Comparison of ENCODE assay signal across 10 mouse cellular contexts in the genomic region with DNA sequence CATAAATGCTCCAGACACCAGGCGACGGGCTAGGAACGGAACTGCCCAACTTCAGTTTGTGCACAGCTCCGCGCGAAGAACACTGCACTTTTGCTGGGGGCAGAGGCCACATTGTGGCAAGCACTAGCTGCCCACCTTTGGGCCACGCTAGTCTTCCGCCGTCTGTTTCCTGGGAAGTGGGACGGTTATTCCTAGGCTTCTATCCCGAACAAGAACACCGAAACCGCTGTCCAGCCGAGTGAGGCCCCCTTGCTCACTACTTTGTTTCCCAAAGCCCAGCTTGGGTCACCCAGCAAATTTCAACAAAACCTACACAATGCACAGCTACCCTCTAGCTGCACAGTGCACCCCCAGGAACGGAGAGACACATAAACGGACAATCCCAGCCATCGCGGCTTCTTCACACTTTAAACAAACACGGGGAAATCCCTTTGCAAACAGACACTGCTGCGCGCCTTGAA. TPM values are rescaled to one million over a fixed set of nuclear protein-coding genes. Genes with fewer than 3 reads are reported as not detected.
DNase-seq lines count a peak whose midpoint lies in the region; ATAC-seq and TF ChIP-seq lines count a peak whose summit lies in the region.
"Had no signal": no experiment of that assay in that cellular context is flagged by ENCODE, and none has a peak within 500 bp of the region (broad histone marks: within the 10 kb centered on the region; RNA-seq: fewer than 3 reads in every experiment).

No protein-coding gene starts in this region.

- TF ChIP-seq CTCF in testis, adult 2 months (IDR thresholded peaks at IDR 0.05; ENCODE audit: control insufficient read depth, insufficient read depth, insufficient replicate concordance, low read depth, low read length), result no peak

- H3K9me3 ChIP-seq in heart, embryonic 14.5 days (ENCODE audit: control insufficient read depth, low read length), result no peaks in the 10 kb centered on the region
- H3K9me3 ChIP-seq in intestine, embryonic 16.5 days (ENCODE audit: control insufficient read depth, low read length), result no peaks in the 10 kb centered on the region

- WGBS in heart, embryonic 14.5 days, result 2% methylated on average over 21 of the region's 21 CpGs
- WGBS in intestine, embryonic 16.5 days, result 1% methylated on average over 21 of the region's 21 CpGs

- peak overlapping the region; percentile 17 to 29 for H3K4me3 ChIP-seq in heart, embryonic 14.5 days (ENCODE audit: control insufficient read depth in 1 of 2, insufficient read depth in 1 of 2, low read depth in 1 of 2, low read length in 2 of 2)
- peak overlapping the region; percentile 84 for H3K4me3 ChIP-seq in testis, adult 2 months (ENCODE audit: control insufficient read depth, low read depth, low read length)
- H3K4me3 ChIP-seq in intestine, embryonic 16.5 days (ENCODE audit: low read length), result peak overlapping the region; percentile 10; the same call in 1 of the 2 replicates

- H3K27ac ChIP-seq in heart, embryonic 14.5 days (replicated peaks in 1 of 2; ENCODE audit: control insufficient read depth in 1 of 2, insufficient read depth in 1 of 2, low read depth in 2 of 2, low read length in 2 of 2), result no peak overlapping the region
- H3K27ac ChIP-seq in testis, adult 2 months (ENCODE audit: control insufficient read depth, insufficient read depth, low read depth, low read length), result no peak overlapping the region
- H3K27ac ChIP-seq in intestine, embryonic 16.5 days (ENCODE audit: low read length), result no peak overlapping the region

- no peak for TF ChIP-seq POLR2A in testis, adult 2 months (IDR thresholded peaks at IDR 0.05; ENCODE audit: control insufficient read depth, low read depth, low read length)

- peaks cover 88% of the 10 kb centered on the region for H3K27me3 ChIP-seq in heart, embryonic 14.5 days (ENCODE audit: control insufficient read depth, insufficient read depth, low read length)
- peaks cover 16% of the 10 kb centered on the region for H3K27me3 ChIP-seq in testis, adult 2 months (ENCODE audit: control insufficient read depth, insufficient read depth, low read length)
- H3K27me3 ChIP-seq in intestine, embryonic 16.5 days (replicated peaks; ENCODE audit: control insufficient read depth, insufficient read depth, low read length), result peaks cover 86% of the 10 kb centered on the region

- H3K4me2 ChIP-seq in heart, embryonic 14.5 days (ENCODE audit: low read length), result peak overlapping the region; percentile 51
- no peak overlapping the region for H3K4me2 ChIP-seq in intestine, embryonic 16.5 days (ENCODE audit: low read depth, low read length)

- DNase-seq in heart, adult 9 months (ENCODE audit: low spot score in 2 of 2), result no peak
- no peak for DNase-seq in testis, postnatal 10 days (ENCODE audit: low spot score)
- no peak for DNase-seq in c-Kit-positive CD71-positive TER-119-positive erythroid progenitor cells, embryonic 14.5 days (ENCODE audit: low spot score)
- no peak for DNase-seq in thymus, postnatal 36 days
- DNase-seq in lung, postnatal 25 days (ENCODE audit: low spot score), result no peak
- DNase-seq: adrenal gland, postnatal 10 days; cerebellum, postnatal 36 days had no signal

- no peak for ATAC-seq in heart, embryonic 14.5 days (ENCODE audit: insufficient number of reproducible peaks, insufficient read depth, low FRiP score, low read depth)
- ATAC-seq in intestine, embryonic 16.5 days, result no peak

- peaks cover 5 to 23% of the 10 kb centered on the region in 2 experiments; a peak in 2 of 4 replicates for H3K4me1 ChIP-seq in heart, embryonic 14.5 days (ENCODE audit: control insufficient read depth in 2 of 2, insufficient read depth in 2 of 2, low read length in 2 of 2)
- H3K4me1 ChIP-seq in testis, adult 2 months (ENCODE audit: control insufficient read depth, insufficient read depth, low read length), result peaks cover 22% of the 10 kb centered on the region
- H3K4me1 ChIP-seq in intestine, embryonic 16.5 days (ENCODE audit: control insufficient read depth, insufficient read depth, low read length), result peaks cover 24% of the 10 kb centered on the region

- H3K9ac ChIP-seq in heart, embryonic 14.5 days (ENCODE audit: low read length), result no peak overlapping the region
- H3K9ac ChIP-seq in intestine, embryonic 16.5 days (ENCODE audit: low read depth, low read length), result no peak overlapping the region

- H3K36me3 ChIP-seq in heart, embryonic 14.5 days (ENCODE audit: control insufficient read depth, insufficient read depth, low read length), result no peaks in the 10 kb centered on the region
- H3K36me3 ChIP-seq in testis, adult 2 months (ENCODE audit: control insufficient read depth, insufficient read depth, low read length), result no peaks in the 10 kb centered on the region
- H3K36me3 ChIP-seq in intestine, embryonic 16.5 days (ENCODE audit: control insufficient read depth, insufficient read depth, low read length), result no peaks in the 10 kb centered on the region

RNA-seq across cellular contexts. Expression of a gene that starts 3.2 kb away (rescaled TPM):
- polyA plus RNA-seq in heart, embryonic 14.5 days (2014; fragmentation: Nextera tagmentation; extraction: Ambion mirVana), result not detected in 2 replicates
- polyA plus RNA-seq in testis, adult 2 months (2012; rRNA removed), result 10.8 and 12.3 TPM in 2 replicates
- not detected in 2 replicates for polyA plus RNA-seq in intestine, embryonic 16.5 days (2015; fragmentation: Nextera tagmentation; extraction: Ambion mirVana)

RNA-seq across cellular contexts. Expression of a gene that starts 21.9 kb away (rescaled TPM):
- 1.3 TPM in 2 replicates for polyA plus RNA-seq in heart, embryonic 14.5 days (2014; fragmentation: Nextera tagmentation; extraction: Ambion mirVana)
- 4.3 and 4.5 TPM in 2 replicates for polyA plus RNA-seq in testis, adult 2 months (2012; rRNA removed)
- polyA plus RNA-seq in intestine, embryonic 16.5 days (2015; fragmentation: Nextera tagmentation; extraction: Ambion mirVana), result 1.5 and 1.7 TPM in 2 replicates

Comparison
In these comparisons a context has a peak if more than half of its experiments do, and no peak if none do; other contexts are left out.
1. H3K4me3 ChIP-seq: peak in every context shown above with its lines; median percentile 84 in testis, adult 2 months; 23 in heart, embryonic 14.5 days; 10 in intestine, embryonic 16.5 days.
2. RNA of a gene that starts 3.2 kb away (polyA plus RNA-seq): 10.8 to 12.3 TPM in testis, adult 2 months; not detected in intestine, embryonic 16.5 days and not detected in heart, embryonic 14.5 days; every median in the first group is over 10 times any median in the second.